Comparison of ENCODE assay signal across 8 mouse cellular contexts in the genomic region with DNA sequence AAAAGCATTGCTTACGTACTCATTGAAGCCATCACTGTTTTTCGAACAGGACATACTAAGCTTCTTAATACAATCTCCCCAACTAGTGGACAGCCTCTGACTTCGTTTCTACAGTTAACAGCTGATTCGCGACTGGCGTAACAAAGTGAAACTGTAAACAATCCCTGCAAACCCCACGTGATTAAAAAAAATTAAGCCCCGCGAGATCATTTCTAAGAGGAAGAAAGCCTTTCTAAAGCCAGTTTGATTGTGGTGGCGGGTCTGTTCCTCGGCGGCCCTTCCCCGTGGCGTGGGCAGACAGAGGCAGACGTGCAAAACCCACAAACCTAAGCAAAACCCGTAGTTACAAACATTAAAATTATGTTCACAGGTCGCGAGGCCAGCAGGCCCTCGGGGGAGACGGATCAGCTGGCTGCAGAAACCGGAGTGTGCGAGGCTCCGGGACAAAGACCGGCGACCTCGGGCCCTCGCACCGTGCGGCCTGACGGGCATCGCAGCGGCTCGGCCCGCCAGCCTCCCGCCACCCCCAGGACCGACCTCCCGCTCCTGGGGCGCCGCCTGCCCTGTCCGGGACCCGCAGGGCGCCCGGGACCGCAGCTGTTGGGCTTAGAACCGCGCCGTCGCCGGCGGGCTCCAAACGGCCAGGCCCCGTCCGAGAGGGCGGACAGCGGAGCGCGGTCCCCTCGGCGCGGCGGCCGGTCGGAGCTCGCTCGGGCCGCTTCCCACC. TPM values are rescaled to one million over a fixed set of nuclear protein-coding genes. Genes with fewer than 3 reads are reported as not detected.
DNase-seq lines count a peak whose midpoint lies in the region; ATAC-seq and TF ChIP-seq lines count a peak whose summit lies in the region.

No protein-coding gene starts in this region.

- peak overlapping the region; percentile 81 for H3K4me2 ChIP-seq in limb, embryonic 13.5 days (replicated peaks)
- H3K4me2 ChIP-seq in midbrain, embryonic 14.5 days (ENCODE audit: low read length), result peak overlapping the region; percentile 91

- H3K9me3 ChIP-seq in embryonic facial prominence, embryonic 10.5 days, result no peaks in the 10 kb centered on the region
- no peaks in the 10 kb centered on the region for H3K9me3 ChIP-seq in limb, embryonic 13.5 days
- H3K9me3 ChIP-seq in midbrain, embryonic 14.5 days (ENCODE audit: control insufficient read depth, low read length), result no peaks in the 10 kb centered on the region

- H3K9ac ChIP-seq in limb, embryonic 13.5 days, result peak overlapping the region; percentile 100
- peak overlapping the region; percentile 100 for H3K9ac ChIP-seq in midbrain, embryonic 14.5 days (replicated peaks; ENCODE audit: low read length)

- H3K4me3 ChIP-seq in embryonic facial prominence, embryonic 10.5 days, result peak overlapping the region; percentile 100
- peak overlapping the region; percentile 96 for H3K4me3 ChIP-seq in limb, embryonic 13.5 days
- peak overlapping the region; percentile 99 for H3K4me3 ChIP-seq in midbrain, embryonic 14.5 days (replicated peaks; ENCODE audit: low read depth, low read length)
- peak overlapping the region; percentile 85 for H3K4me3 ChIP-seq in spleen, adult 2 months (ENCODE audit: extremely low read depth, insufficient read depth, insufficient read length)

- peaks cover 38% of the 10 kb centered on the region for H3K36me3 ChIP-seq in embryonic facial prominence, embryonic 10.5 days (replicated peaks)
- H3K36me3 ChIP-seq in limb, embryonic 13.5 days, result peaks cover 19% of the 10 kb centered on the region
- H3K36me3 ChIP-seq in midbrain, embryonic 14.5 days (ENCODE audit: control insufficient read depth, insufficient read depth, low read length), result peaks cover 11% of the 10 kb centered on the region; the same call in 1 of the 2 replicates
- H3K36me3 ChIP-seq in spleen, adult 2 months (ENCODE audit: control insufficient read depth, insufficient read depth, low read length), result no peaks in the 10 kb centered on the region

- peaks cover 13% of the 10 kb centered on the region for H3K4me1 ChIP-seq in embryonic facial prominence, embryonic 10.5 days
- peaks cover 29% of the 10 kb centered on the region for H3K4me1 ChIP-seq in limb, embryonic 13.5 days
- peaks cover 12% of the 10 kb centered on the region for H3K4me1 ChIP-seq in midbrain, embryonic 14.5 days (ENCODE audit: control insufficient read depth, insufficient read depth, low read length)
- peaks cover 2% of the 10 kb centered on the region; the same call in 1 of the 2 replicates for H3K4me1 ChIP-seq in spleen, adult 2 months (ENCODE audit: control insufficient read depth, insufficient read depth, insufficient read length)

- TF ChIP-seq POLR2A in spleen, adult 2 months (IDR thresholded peaks at IDR 0.05; ENCODE audit: low read depth, low read length), result peak; percentile 27

- DNase-seq in 3134 (ENCODE audit: extremely low read depth, insufficient read length, low spot score), result peak; percentile 71
- DNase-seq in NIH3T3 (ENCODE audit: low read depth), result peak; percentile 81
- no peak for DNase-seq in embryonic facial prominence, embryonic 10.5 days (ENCODE audit: low spot score)
- DNase-seq in heart, adult 18-20 months, result peak; percentile 80 to 83
- peak; percentile 67 for DNase-seq in kidney, adult 11 months
- peak; percentile 73 for DNase-seq in midbrain, embryonic 14.5 days
- peak; percentile 56 to 85 for DNase-seq in spleen, adult 2 months (ENCODE audit: low read depth in 1 of 2, low spot score in 2 of 2)

- no peaks in the 10 kb centered on the region for H3K27me3 ChIP-seq in embryonic facial prominence, embryonic 10.5 days (replicated peaks; ENCODE audit: low read depth, poor library complexity, severe bottlenecking)
- H3K27me3 ChIP-seq in limb, embryonic 13.5 days, result no peaks in the 10 kb centered on the region
- H3K27me3 ChIP-seq in midbrain, embryonic 14.5 days (ENCODE audit: control insufficient read depth, insufficient read depth, low read length), result no peaks in the 10 kb centered on the region
- no peaks in the 10 kb centered on the region for H3K27me3 ChIP-seq in spleen, adult 2 months (ENCODE audit: control insufficient read depth, insufficient read depth, low read length)

- H3K27ac ChIP-seq in embryonic facial prominence, embryonic 10.5 days (replicated peaks), result peak overlapping the region; percentile 100
- H3K27ac ChIP-seq in limb, embryonic 13.5 days, result peak overlapping the region; percentile 97
- peak overlapping the region; percentile 99 for H3K27ac ChIP-seq in midbrain, embryonic 14.5 days (replicated peaks; ENCODE audit: low read depth, low read length)
- H3K27ac ChIP-seq in spleen, adult 2 months (ENCODE audit: insufficient read depth, low read length), result peak overlapping the region; percentile 97

- ATAC-seq in limb, embryonic 13.5 days (ENCODE audit: low FRiP score, low read depth), result peak; percentile 74
- peak; percentile 70 for ATAC-seq in midbrain, embryonic 14.5 days (ENCODE audit: low FRiP score, low TSS enrichment)

- no peak for TF ChIP-seq CTCF in spleen, adult 2 months (IDR thresholded peaks at IDR 0.05; ENCODE audit: extremely low read depth, insufficient read depth, insufficient read length, insufficient replicate concordance)

- WGBS in embryonic facial prominence, embryonic 10.5 days, result under 1% methylated on average over 64 of the region's 66 CpGs
- WGBS in limb, embryonic 13.5 days, result 1% methylated on average over 58 of the region's 66 CpGs
- under 1% methylated on average over 56 of the region's 66 CpGs for WGBS in midbrain, embryonic 14.5 days
- WGBS in spleen, adult 2 months, result under 1% methylated on average over 66 of the region's 66 CpGs

RNA-seq across cellular contexts. Expression of gene Tnpo1, which starts 0.5 kb away (rescaled TPM):
- polyA plus RNA-seq in embryonic facial prominence, embryonic 10.5 days (2016; fragmentation: Nextera tagmentation; extraction: Ambion mirVana), result 78.0 and 79.7 TPM in 2 replicates
- total RNA-seq in heart, adult 18-20 months (2021), result 10 to 100 TPM; 59.2 to 70.0 TPM
- 61.5 and 66.3 TPM in 2 replicates for polyA plus RNA-seq in limb, embryonic 13.5 days (2015; fragmentation: Nextera tagmentation; extraction: Ambion mirVana)
- 56.4 and 63.5 TPM in 2 replicates for polyA plus RNA-seq in midbrain, embryonic 14.5 days (2014; fragmentation: Nextera tagmentation; extraction: Ambion mirVana)
- 13.5 and 15.2 TPM in 2 replicates for polyA plus RNA-seq in spleen, adult 2 months (2012; rRNA removed)

RNA-seq across cellular contexts. Expression of gene 1700024P04Rik, which starts 58.7 kb away (rescaled TPM):
- not detected in 2 replicates for polyA plus RNA-seq in embryonic facial prominence, embryonic 10.5 days (2016; fragmentation: Nextera tagmentation; extraction: Ambion mirVana)
- not detected for total RNA-seq in heart, adult 18-20 months (2021)
- not detected in 2 replicates for polyA plus RNA-seq in limb, embryonic 13.5 days (2015; fragmentation: Nextera tagmentation; extraction: Ambion mirVana)
- polyA plus RNA-seq in midbrain, embryonic 14.5 days (2014; fragmentation: Nextera tagmentation; extraction: Ambion mirVana), result not detected in 2 replicates
- polyA plus RNA-seq in spleen, adult 2 months (2012; rRNA removed), result not detected in 2 replicates
